Mouse (Mus musculus) hindbrain, embryonic 10.5 days (tissue): Measurements from ENCODE around the gene Tor1b. TPM values are rescaled to one million over a fixed set of nuclear protein-coding genes. Genes with fewer than 3 reads are reported as not detected.
"Not testable (repeated sequence)": the region's sequence is repeated elsewhere in the genome, so short reads cannot be mapped to it uniquely, and the experiment has no call there.

Source experiments
- DNase-seq: peaks from one replicate; pipeline ENCODE4 v3.0.0-alpha.2; 2017; ENCODE audit warnings: low spot score
- H3K27ac ChIP-seq: fragments of 300-500 bp; sonication (generic); 2 replicates; pipeline ENCODE4 v1.5.1; 2016; ENCODE audit warnings: mild to moderate bottlenecking, moderate library complexity
- H3K27me3 ChIP-seq: fragments of 300-500 bp; sonication (generic); 2 replicates; pipeline ENCODE4 v1.6.1; 2016; ENCODE audit warnings: mild to moderate bottlenecking; ENCODE audit not compliant: poor library complexity, insufficient read depth, severe bottlenecking
- H3K36me3 ChIP-seq: fragments of 300-500 bp; sonication (generic); 2 replicates; pipeline ENCODE4 v1.6.1; 2016; ENCODE audit warnings: mild to moderate bottlenecking, moderate library complexity
- H3K4me1 ChIP-seq: fragments of 300-500 bp; sonication (generic); replicated peaks from 2 replicates; pipeline ENCODE4 v1.6.1; 2016; ENCODE audit warnings: mild to moderate bottlenecking
- H3K4me3 ChIP-seq: fragments of 300-500 bp; sonication (generic); 2 replicates; pipeline ENCODE4 v1.5.1; 2016; ENCODE audit warnings: mild to moderate bottlenecking, moderate library complexity
- H3K9me3 ChIP-seq: fragments of 300-500 bp; sonication (generic); 2 replicates; pipeline ENCODE4 v1.6.1; 2016; ENCODE audit warnings: mild to moderate bottlenecking, moderate library complexity
- WGBS: fragments of 180-500 bp; shearing (Covaris S2); methylation state at CpG from one replicate; pipeline ENCODE4 v1.1.7; 2016; 5-methylcytosine and 5-hydroxymethylcytosine counted together
- polyA plus RNA-seq: library from polyadenylated mRNA; unstranded; fragments of >200 nt; fragmentation: Nextera tagmentation; extraction: Ambion mirVana; gene quantifications from 2 replicates; pipeline ENCODE4 v1.2.1, GENCODE M21; 2016

The Tor1b gene
- 19.1 and 23.8 TPM in 2 replicates for polyA plus RNA-seq

DNA sequence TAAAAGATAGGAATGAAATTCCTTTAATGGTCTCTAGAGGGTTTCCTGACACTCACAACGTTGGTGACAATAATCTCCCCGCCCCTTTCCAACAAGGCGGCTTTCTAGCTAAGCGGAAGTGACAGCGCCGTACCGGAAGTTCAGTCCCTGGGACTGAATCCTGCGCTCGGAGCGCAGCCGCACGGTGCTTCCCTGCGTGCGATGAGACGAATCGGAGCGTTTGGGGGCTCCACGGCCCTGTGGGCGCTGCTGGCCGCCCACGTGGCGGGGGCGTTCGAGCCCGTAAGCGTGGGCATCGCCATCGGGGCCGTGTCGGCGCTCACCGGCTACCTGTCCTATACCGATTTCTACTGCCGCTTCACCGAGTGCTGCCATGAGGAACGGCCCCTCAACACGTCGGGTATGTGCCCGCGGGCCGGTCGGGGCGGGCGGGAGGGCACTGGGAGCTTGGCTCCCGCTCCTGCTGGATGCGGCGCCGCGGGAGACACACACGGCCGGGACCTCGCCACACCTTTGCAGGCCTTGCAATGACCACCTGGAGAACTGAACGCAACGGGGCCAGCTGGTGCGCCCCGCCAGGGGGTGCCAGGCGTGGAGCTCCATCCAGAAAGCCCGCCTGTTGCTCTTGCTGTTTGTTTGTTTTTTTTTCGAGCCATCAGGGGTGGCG is at the start of gene Tor1b:
Tor1b (plus strand) TSS at position 136 of the 667 bp plus-strand sequence.
- Histone ChIP-seq H3K4me1 (peaks cover 38% of the 10 kb centered on the region), H3K4me3 (peak within 1 kb of the TSS; percentile 96), H3K9me3 (no peaks in the 10 kb centered on the region), H3K27ac (peak within 1 kb of the TSS; percentile 96), H3K27me3 (no peaks in the 10 kb centered on the region), H3K36me3 (peaks cover 36% of the 10 kb centered on the region)
- WGBS: under 1% methylated on average over 60 of the region's 60 CpGs
- DNase-seq: peak; percentile 90

DNA sequence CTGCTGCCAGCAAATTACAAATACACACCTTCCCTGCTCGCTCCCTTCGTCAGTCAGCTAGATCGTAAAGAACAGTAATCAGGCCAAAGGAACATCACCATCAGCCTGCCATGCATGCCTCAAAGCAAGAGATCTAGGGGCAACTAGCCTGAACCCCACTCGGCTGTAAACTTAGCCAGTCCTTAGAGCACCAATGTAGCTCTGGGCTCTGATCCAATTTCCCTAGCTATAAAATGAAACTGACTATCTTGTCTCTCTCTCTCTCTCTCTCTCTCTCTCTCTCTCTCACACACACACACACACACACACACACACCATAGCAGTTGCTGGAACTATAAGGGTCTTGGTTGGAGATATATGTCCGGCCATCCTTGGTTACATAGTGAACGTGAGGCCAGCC is 48.5 kb upstream of the Tor1b start:
- Histone ChIP-seq H3K4me1 (peaks cover 48% of the 10 kb centered on the region), H3K36me3 (no peaks in the 10 kb centered on the region), H3K4me3 (no peak overlapping the region), H3K9me3 (no peaks in the 10 kb centered on the region), H3K27ac (no peak overlapping the region; the same call in 1 of the 2 replicates), H3K27me3 (peaks cover 35% of the 10 kb centered on the region)
- DNase-seq: no peak
- 85% methylated on average over 6 of the region's 6 CpGs for WGBS

DNA sequence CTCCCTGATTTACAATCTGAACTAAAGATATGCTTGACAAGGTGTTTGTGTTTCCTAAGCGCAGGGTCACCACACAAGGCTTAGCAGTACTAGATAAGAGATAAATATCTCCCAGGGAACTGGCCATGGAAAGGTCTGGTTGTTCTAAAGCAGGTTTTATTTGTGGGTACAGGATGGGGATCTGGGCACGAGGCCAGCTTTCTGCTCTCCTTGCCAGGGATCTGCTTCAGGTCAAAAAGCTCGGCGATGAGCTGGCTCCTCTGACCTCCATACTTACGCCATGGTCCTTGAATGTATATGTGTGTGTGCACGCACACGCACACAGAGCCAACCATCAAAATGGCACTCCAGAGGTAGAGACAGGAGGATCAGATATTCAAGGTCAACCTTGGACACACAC is 47.8 kb upstream of the Tor1b start:
- H3K36me3 ChIP-seq: no peaks in the 10 kb centered on the region
- 0 out of 2 replicates have a peak overlapping the region, but pooled peaks have one; percentile 12 for H3K27ac ChIP-seq
- H3K27me3 ChIP-seq: peaks cover 35% of the 10 kb centered on the region
- no peaks in the 10 kb centered on the region for H3K9me3 ChIP-seq
- 89% methylated on average over 7 of the region's 7 CpGs for WGBS
- no peak overlapping the region for H3K4me3 ChIP-seq
- DNase-seq: no peak
- peaks cover 48% of the 10 kb centered on the region for H3K4me1 ChIP-seq

DNA sequence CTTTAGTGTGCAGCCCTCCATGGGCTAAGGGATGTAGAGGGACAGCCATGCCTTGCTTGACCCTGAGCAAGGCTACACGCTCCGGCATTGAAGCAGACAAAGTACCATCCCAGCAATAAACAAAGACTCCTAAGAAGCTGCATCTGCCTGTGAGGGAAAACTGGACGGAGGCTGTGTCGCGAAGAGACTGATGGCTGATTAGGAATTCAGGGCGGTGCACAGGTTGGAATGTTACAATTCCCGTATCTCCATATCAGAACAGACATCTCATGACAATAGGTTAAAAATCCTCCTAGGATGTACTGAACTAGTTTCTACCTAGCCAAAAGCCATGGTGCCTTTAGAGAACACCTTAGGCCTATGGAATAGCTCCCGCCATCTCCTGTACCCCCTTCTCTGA is 46.9 kb upstream of the Tor1b start:
- H3K27me3 ChIP-seq: peaks cover 31% of the 10 kb centered on the region
- H3K4me1 ChIP-seq: peaks cover 45% of the 10 kb centered on the region
- WGBS: 75% methylated on average over 8 of the region's 8 CpGs

GRCm38 (mm10) chr2:30906641-30907040 is 46.1 kb upstream of the Tor1b start:
- Histone ChIP-seq H3K27me3 (peaks cover 24% of the 10 kb centered on the region), H3K27ac (no peak overlapping the region), H3K36me3 (no peaks in the 10 kb centered on the region), H3K4me1 (peaks cover 37% of the 10 kb centered on the region), H3K9me3 (no peaks in the 10 kb centered on the region), H3K4me3 (no peak overlapping the region)
- WGBS: 69% methylated on average over 4 of the region's 4 CpGs
- DNase-seq: no peak

More for the DNA sequence above, 46.9 kb upstream of the Tor1b start:
- H3K4me3 ChIP-seq: no peak overlapping the region
- H3K9me3 ChIP-seq: no peaks in the 10 kb centered on the region
- DNase-seq: no peak
- no peaks in the 10 kb centered on the region for H3K36me3 ChIP-seq
- H3K27ac ChIP-seq: peak overlapping the region; percentile 17

- no peak overlapping the region for H3K27ac ChIP-seq
- WGBS: 55% methylated on average over 4 of the region's 4 CpGs
- H3K4me1 ChIP-seq: peaks cover 22% of the 10 kb centered on the region; the same call in 1 of the 2 replicates
- no peaks in the 10 kb centered on the region; the same call in 1 of the 2 replicates for H3K27me3 ChIP-seq
- H3K36me3 ChIP-seq: no peaks in the 10 kb centered on the region
- no peaks in the 10 kb centered on the region for H3K9me3 ChIP-seq
- H3K4me3 ChIP-seq: no peak overlapping the region
- no peak for DNase-seq
Observed at GRCm38 (mm10) chr2:30912291-30912773, 40.4 kb upstream of the Tor1b start.

- no peaks in the 10 kb centered on the region; the same call in 1 of the 2 replicates for H3K27me3 ChIP-seq
- no peaks in the 10 kb centered on the region for H3K36me3 ChIP-seq
- DNase-seq: no peak
- WGBS: 89% methylated on average over 8 of the region's 8 CpGs
- peaks cover 28% of the 10 kb centered on the region for H3K4me1 ChIP-seq
- no peaks in the 10 kb centered on the region for H3K9me3 ChIP-seq
- H3K27ac ChIP-seq: no peak overlapping the region
- H3K4me3 ChIP-seq: no peak overlapping the region
Observed at GRCm38 (mm10) chr2:30913022-30913421, 39.7 kb upstream of the Tor1b start.

DNA sequence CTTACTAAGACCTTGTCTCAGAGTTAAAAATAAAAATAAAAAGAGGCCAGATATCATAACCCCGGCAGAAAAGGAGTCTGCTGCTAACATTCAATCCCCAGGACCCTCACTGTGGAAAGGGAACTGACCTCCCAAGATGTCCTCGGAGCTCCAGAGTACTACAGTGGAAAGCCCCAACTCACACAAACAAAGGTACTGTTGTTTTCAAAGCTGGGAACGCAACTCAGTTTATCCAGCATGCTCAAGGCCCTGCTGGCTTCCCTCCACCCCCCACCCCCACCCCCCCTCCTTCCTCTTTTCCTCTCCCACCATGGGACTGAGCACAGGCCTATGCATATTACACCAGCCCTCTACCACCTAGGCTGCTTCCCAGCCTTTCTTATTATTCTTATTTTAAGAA is 37.9 kb upstream of the Tor1b start:
- Histone ChIP-seq H3K9me3 (no peaks in the 10 kb centered on the region), H3K27ac (peak overlapping the region; percentile 31; the same call in 1 of the 2 replicates), H3K27me3 (no peaks in the 10 kb centered on the region; the same call in 1 of the 2 replicates), H3K4me3 (no peak overlapping the region), H3K4me1 (peaks cover 36% of the 10 kb centered on the region), H3K36me3 (no peaks in the 10 kb centered on the region)
- 50% methylated on average over 3 of the region's 3 CpGs for WGBS
- no peak for DNase-seq

- WGBS: 76% methylated on average over 5 of the region's 5 CpGs
Observed at GRCm38 (mm10) chr2:30915376-30915775, 37.4 kb upstream of the Tor1b start.

GRCm38 (mm10) chr2:30915933-30916332 is 36.8 kb upstream of the Tor1b start:
- H3K27me3 ChIP-seq, DNase-seq, H3K27ac ChIP-seq, H3K36me3 ChIP-seq, H3K9me3 ChIP-seq, H3K4me3 ChIP-seq: not testable (repeated sequence)
- WGBS: 83% methylated on average over 6 of the region's 6 CpGs
- H3K4me1 ChIP-seq: peaks cover 36% of the 10 kb centered on the region

More at GRCm38 (mm10) chr2:30915376-30915775, 37.4 kb upstream of the Tor1b start:
- Histone ChIP-seq H3K9me3 (no peaks in the 10 kb centered on the region), H3K27ac (no peak overlapping the region), H3K4me1 (peaks cover 36% of the 10 kb centered on the region), H3K27me3 (no peaks in the 10 kb centered on the region; the same call in 1 of the 2 replicates), H3K4me3 (no peak overlapping the region), H3K36me3 (no peaks in the 10 kb centered on the region)
- DNase-seq: no peak

- Histone ChIP-seq H3K36me3 (no peaks in the 10 kb centered on the region), H3K4me3 (no peak overlapping the region), H3K4me1 (peaks cover 30% of the 10 kb centered on the region), H3K27ac (no peak overlapping the region), H3K9me3 (no peaks in the 10 kb centered on the region), H3K27me3 (no peaks in the 10 kb centered on the region)
- 90% methylated on average over 7 of the region's 7 CpGs for WGBS
- no peak for DNase-seq
Observed at GRCm38 (mm10) chr2:30917649-30918048, 35.1 kb upstream of the Tor1b start.

DNA sequence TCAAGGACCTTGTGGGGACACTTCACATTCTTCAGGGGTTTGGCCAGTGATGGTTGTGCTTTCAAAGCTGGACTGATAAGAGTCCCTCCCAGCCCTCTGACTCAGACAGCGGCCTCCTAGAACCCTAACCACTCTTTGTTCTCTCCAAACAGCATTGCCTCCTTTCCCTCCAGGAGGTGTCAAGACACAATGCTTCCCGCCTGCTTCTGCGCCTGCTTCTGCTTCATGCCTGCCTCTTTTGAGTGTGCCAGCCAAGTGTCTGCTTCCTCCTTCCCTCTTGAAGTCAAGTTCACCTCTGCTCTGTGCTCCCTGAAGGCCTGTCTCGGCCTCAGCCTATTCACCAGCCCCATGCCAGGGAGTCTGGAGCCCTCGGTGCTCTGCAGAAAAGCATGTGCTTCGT is 34.6 kb upstream of the Tor1b start:
- Histone ChIP-seq H3K27ac (peak overlapping the region; percentile 60), H3K4me3 (no peak overlapping the region), H3K27me3 (no peaks in the 10 kb centered on the region), H3K4me1 (peaks cover 30% of the 10 kb centered on the region), H3K36me3 (no peaks in the 10 kb centered on the region), H3K9me3 (no peaks in the 10 kb centered on the region)
- DNase-seq: no peak
- WGBS: 52% methylated on average over 6 of the region's 6 CpGs

DNA sequence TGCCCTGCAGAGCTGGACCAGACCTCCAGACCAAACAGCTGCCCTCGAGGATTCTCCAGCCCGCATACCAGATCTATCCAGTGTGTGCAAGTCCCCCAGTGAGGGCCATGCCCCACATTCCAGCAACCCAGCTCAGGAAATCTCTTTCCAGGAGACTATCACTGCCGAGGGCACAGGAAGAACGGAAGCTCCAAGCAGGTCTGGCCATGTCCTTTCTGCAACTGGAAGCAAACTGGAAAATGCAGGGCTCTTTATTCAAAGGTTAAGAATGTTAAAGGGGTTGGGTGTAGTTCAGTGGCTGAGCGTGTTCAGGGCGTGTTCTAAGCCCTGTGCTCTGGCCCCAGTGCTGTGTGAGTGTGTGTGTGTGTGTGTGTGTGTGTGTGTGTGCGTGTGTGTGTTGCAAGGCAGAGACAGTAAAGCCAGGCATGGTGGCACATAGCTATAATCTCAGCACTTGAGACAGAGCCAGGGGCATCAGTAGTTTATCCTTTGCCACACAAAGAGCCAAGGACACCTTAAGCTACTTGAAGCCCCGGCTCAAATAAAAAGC is 33.9 kb upstream of the Tor1b start:
- WGBS: 54% methylated on average over 8 of the region's 8 CpGs
- Histone ChIP-seq H3K4me1 (peaks cover 30% of the 10 kb centered on the region), H3K27me3 (no peaks in the 10 kb centered on the region), H3K4me3 (no peak overlapping the region), H3K9me3 (no peaks in the 10 kb centered on the region), H3K27ac (peak overlapping the region; percentile 60), H3K36me3 (no peaks in the 10 kb centered on the region)
- peak; percentile 50 for DNase-seq
